Mouse (Mus musculus) activated CD4-positive, CD25-positive, alpha-beta regulatory T cell, adult 4 months (primary cell): ENCODE data around the gene Smgc. TPM values are rescaled to one million over a fixed set of nuclear protein-coding genes. Genes with fewer than 3 reads are reported as not detected.
"Not testable (repeated sequence)": the region's sequence is repeated elsewhere in the genome, so short reads cannot be mapped to it uniquely, and the experiment has no call there.

Experiments
- ATAC-seq: one replicate; pipeline ENCODE4 v1.8.0; 2017
- polyA plus RNA-seq, 2 experiments: library from polyadenylated mRNA; unstranded; fragments of 100-300 nt; shearing (Covaris generic); gene quantifications; one replicate each; pipeline ENCODE4 v1.2.1; 2017

Gene Smgc
- not detected for polyA plus RNA-seq

- ATAC-seq = no peak
Observed at GRCm38 (mm10) chr15:91837965-91838364, at the start of gene Smgc. Gene Smgc (plus strand): TSS chr15:91838265.

- ATAC-seq = no peak
Observed at GRCm38 (mm10) chr15:91788338-91788737, 49.7 kb upstream of the Smgc start.

GRCm38 (mm10) chr15:91806463-91806862 lies 31.6 kb upstream of the Smgc start:
- no peak for ATAC-seq

GRCm38 (mm10) chr15:91835319-91835718 lies 2.7 kb upstream of the Smgc start:
- no peak for ATAC-seq

- not testable (repeated sequence) for ATAC-seq
Observed at GRCm38 (mm10) chr15:91864130-91864529, 26.1 kb downstream of the Smgc start.

- no peak for ATAC-seq
Observed at GRCm38 (mm10) chr15:91900245-91900644, 62.2 kb downstream of the Smgc start.

- ATAC-seq = not testable (repeated sequence)
Observed at GRCm38 (mm10) chr15:91907046-91907445, 69.0 kb downstream of the Smgc start.

Other genes with a start within 250 kb of the Smgc start
- gene Lrrk2, start 165.1 kb upstream of the Smgc start, polyA plus RNA-seq = under 1 TPM in 1 of 2 experiments, not detected in 1; 0.25 TPM
- gene Cntn1, start 212.9 kb downstream of the Smgc start, polyA plus RNA-seq = under 1 TPM in 1 of 2 experiments, not detected in 1; 0.29 TPM